Mouse (Mus musculus): Measurements from ENCODE around the gene Actr3b.

DNA sequence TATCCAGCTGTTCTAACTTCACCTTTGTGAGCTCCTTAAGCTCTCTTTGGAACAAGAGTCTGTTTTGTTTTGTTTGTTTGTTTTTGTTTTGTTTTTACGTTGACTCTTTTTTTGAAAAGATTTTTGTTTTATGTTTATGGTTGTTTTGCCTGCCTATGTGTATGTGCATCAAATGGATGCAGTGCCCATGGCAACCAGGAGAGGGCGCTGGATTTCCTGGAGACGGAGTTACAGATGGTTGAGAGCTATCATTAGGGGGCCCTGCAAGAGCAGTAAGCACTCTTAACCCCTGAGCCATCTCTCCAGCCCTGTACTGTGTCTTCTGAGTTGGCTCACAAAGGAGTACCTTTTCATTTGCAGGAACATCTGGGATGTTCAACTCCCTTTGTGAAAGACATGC, 110.8 kb downstream of the Actr3b start:
- TF ChIP-seq CTCF (IDR thresholded peaks at IDR 0.05; ENCODE audit: borderline replicate concordance, insufficient read depth, low read depth, low read length) = no peak
- no peak for TF ChIP-seq POLR2A (IDR thresholded peaks at IDR 0.05; ENCODE audit: borderline replicate concordance, insufficient read depth, low read length)
